Mouse (Mus musculus) large intestine, adult 2 months (tissue): ENCODE measurements around the gene Dnmt1. TPM values are rescaled to one million over a fixed set of nuclear protein-coding genes. Genes with fewer than 3 reads are reported as not detected.

ENCODE experiments used
- DNase-seq: peaks from one replicate; pipeline ENCODE4 v3.0.0-alpha.2; 2012; ENCODE audit warnings: low read depth, low spot score
- WGBS: fragments of 180-500 bp; shearing (Covaris S2); methylation state at CpG from one replicate; pipeline ENCODE4 v1.1.7; 2018; 5-methylcytosine and 5-hydroxymethylcytosine counted together
- polyA plus RNA-seq: library from polyadenylated mRNA; depleted of rRNA; stranded (reverse); fragments of >200 nt; gene quantifications from 2 replicates; pipeline ENCODE4 v1.2.3, GENCODE M21; 2012; rRNA removed

Gene Dnmt1
- polyA plus RNA-seq, 1 experiment, result 26.1 TPM

GRCm38 (mm10) chr9:20866879-20867278 lies 92.8 kb downstream of the Dnmt1 start:
- DNase-seq, result no peak
- 47% methylated on average over 3 of the region's 3 CpGs for WGBS

GRCm38 (mm10) chr9:20862225-20862624 lies 97.5 kb downstream of the Dnmt1 start:
- WGBS, result 54% methylated on average over 4 of the region's 4 CpGs
- no peak for DNase-seq

GRCm38 (mm10) chr9:20861821-20862220 lies 97.9 kb downstream of the Dnmt1 start:
- WGBS, result 10% methylated on average over 4 of the region's 4 CpGs

GRCm38 (mm10) chr9:20859926-20860325 lies 99.8 kb downstream of the Dnmt1 start:
- DNase-seq, result no peak
- WGBS, result 45% methylated on average over 6 of the region's 6 CpGs

More at GRCm38 (mm10) chr9:20861821-20862220, 97.9 kb downstream of the Dnmt1 start:
- no peak for DNase-seq

Other genes with a start within 250 kb of the Dnmt1 start
- gene Olfm2, start 213.5 kb downstream of the Dnmt1 start, polyA plus RNA-seq, result 1.2 and 1.4 TPM in 2 replicates
- gene Col5a3, start 144.8 kb downstream of the Dnmt1 start, polyA plus RNA-seq, result 3.9 and 4.5 TPM in 2 replicates
- not detected in 2 replicates for gene Rdh8, start 141.4 kb downstream of the Dnmt1 start, polyA plus RNA-seq
- gene A230050P20Rik, start 91.2 kb downstream of the Dnmt1 start, polyA plus RNA-seq, result 17.5 and 28.1 TPM in 2 replicates
- 3.7 and 4.0 TPM in 2 replicates for gene Angptl6, start 80.2 kb downstream of the Dnmt1 start, polyA plus RNA-seq
- 49.0 and 60.7 TPM in 2 replicates for gene Ppan, start 71.7 kb downstream of the Dnmt1 start, polyA plus RNA-seq
- gene Eif3g, start 61.3 kb downstream of the Dnmt1 start, polyA plus RNA-seq, result 113 and 117 TPM in 2 replicates
- gene S1pr2, start 16.9 kb upstream of the Dnmt1 start, polyA plus RNA-seq, result 3.6 and 3.8 TPM in 2 replicates
- 97.6 and 106 TPM in 2 replicates for gene Mrpl4, start 42.9 kb upstream of the Dnmt1 start, polyA plus RNA-seq
- 13.1 and 15.2 TPM in 2 replicates for gene Icam1, start 56.1 kb upstream of the Dnmt1 start, polyA plus RNA-seq
- gene Icam4, start 69.5 kb upstream of the Dnmt1 start, polyA plus RNA-seq, result 0.19 and 0.38 TPM in 2 replicates
- 0.14 and 0.16 TPM in 2 replicates for gene Icam5, start 72.2 kb upstream of the Dnmt1 start, polyA plus RNA-seq
- gene Zglp1, start 107.2 kb upstream of the Dnmt1 start, polyA plus RNA-seq, result 0.21 and 1.7 TPM in 2 replicates
- 0.38 and 0.60 TPM in 2 replicates for gene Gm49373, start 113.2 kb upstream of the Dnmt1 start, polyA plus RNA-seq
- 36.7 and 37.6 TPM in 2 replicates for gene Fdx1l, start 113.7 kb upstream of the Dnmt1 start, polyA plus RNA-seq
- gene Gm38431, start 132.1 kb upstream of the Dnmt1 start, polyA plus RNA-seq, result 3.1 and 3.6 TPM in 2 replicates
- 62.4 and 99.9 TPM in 2 replicates for gene Raver1, start 132.1 kb upstream of the Dnmt1 start, polyA plus RNA-seq
- gene Tyk2, start 171.4 kb upstream of the Dnmt1 start, polyA plus RNA-seq, result 22.6 and 32.3 TPM in 2 replicates
- gene Cdc37, start 190.1 kb upstream of the Dnmt1 start, polyA plus RNA-seq, result 45.8 and 46.1 TPM in 2 replicates
- gene Pde4a, start 205.8 kb upstream of the Dnmt1 start, polyA plus RNA-seq, result 2.8 and 3.9 TPM in 2 replicates